Comparison of ENCODE assay signal across 18 mouse cellular contexts in genomic region chr8:94154537-94154936, GRCm38 (mm10). TPM values are rescaled to one million over a fixed set of nuclear protein-coding genes. Genes with fewer than 3 reads are reported as not detected.
DNase-seq lines count a peak whose midpoint lies in the region; ATAC-seq and TF ChIP-seq lines count a peak whose summit lies in the region.
"Had no signal": no experiment of that assay in that cellular context is flagged by ENCODE, and none has a peak within 500 bp of the region (broad histone marks: within the 10 kb centered on the region; RNA-seq: fewer than 3 reads in every experiment).

No protein-coding gene starts in this region.

- H3K4me1 ChIP-seq in hindbrain, postnatal 0 days (ENCODE audit: insufficient read depth, low read length), result peaks cover 11% of the 10 kb centered on the region

- no peaks in the 10 kb centered on the region for H3K27me3 ChIP-seq in hindbrain, postnatal 0 days (ENCODE audit: insufficient read depth, low read length)
- H3K27me3 ChIP-seq: CH12.LX had no signal

- no peaks in the 10 kb centered on the region for H3K36me3 ChIP-seq in hindbrain, postnatal 0 days (ENCODE audit: insufficient read depth, low read length)
- H3K36me3 ChIP-seq: heart, embryonic 15.5 days; limb, embryonic 15.5 days had no signal

- H3K4me3 ChIP-seq in hindbrain, postnatal 0 days (ENCODE audit: low read length), result no peak overlapping the region
- H3K4me3 ChIP-seq: heart, embryonic 15.5 days; limb, embryonic 15.5 days; megakaryocyte, embryonic 14.5 days had no signal

- peak; percentile 67 for ATAC-seq in hindbrain, postnatal 0 days
- ATAC-seq: inflammation-experienced regulatory T-cells, adult 6 months; lung, postnatal 0 days had no signal

- peak; percentile 34 for DNase-seq in cerebellum, adult 11-12 months
- no peak for DNase-seq in cerebellum, adult 11 months
- DNase-seq in layer of hippocampus, adult 11-12 months (ENCODE audit: low spot score), result peak; percentile 39
- no peak for DNase-seq in layer of hippocampus, adult 9-10 months (ENCODE audit: low spot score)
- DNase-seq in right cerebral cortex, adult 18-20 months, result peak; percentile 37
- no peak for DNase-seq in right cerebral cortex, postnatal 36 days (ENCODE audit: low spot score in 2 of 2)
- peak; percentile 58 for DNase-seq in hindbrain, postnatal 0 days (ENCODE audit: low spot score)
- DNase-seq in liver, result no peak
- DNase-seq: spleen, adult 18-20 months had no signal

- H3K9ac ChIP-seq in hindbrain, postnatal 0 days (replicated peaks; ENCODE audit: low read length), result 0 out of 2 replicates have a peak overlapping the region, but pooled peaks have one; percentile 61
- H3K9ac ChIP-seq: heart, embryonic 15.5 days; limb, embryonic 15.5 days had no signal

- H3K4me2 ChIP-seq in hindbrain, postnatal 0 days (ENCODE audit: low read depth, low read length), result peak overlapping the region; percentile 74
- H3K4me2 ChIP-seq: heart, embryonic 15.5 days; limb, embryonic 15.5 days had no signal

- no peak for TF ChIP-seq CTCF in hindbrain, postnatal 0 days (IDR thresholded peaks at IDR 0.05; ENCODE audit: low read depth)

- H3K9me3 ChIP-seq in hindbrain, postnatal 0 days (ENCODE audit: low read length), result no peaks in the 10 kb centered on the region
- H3K9me3 ChIP-seq: heart, embryonic 15.5 days; limb, embryonic 15.5 days; megakaryocyte, embryonic 14.5 days had no signal

- peak overlapping the region; percentile 83 for H3K27ac ChIP-seq in hindbrain, postnatal 0 days
- H3K27ac ChIP-seq: heart, embryonic 15.5 days; limb, embryonic 15.5 days had no signal

- WGBS in hindbrain, postnatal 0 days, result 32% methylated on average over 6 of the region's 6 CpGs

RNA-seq across cellular contexts. Expression of gene Mt3, which starts 2.1 kb away (rescaled TPM):
- total RNA-seq in hindbrain, postnatal 0 days (2014; rRNA removed), result 631 and 889 TPM in 2 replicates
- 445 and 458 TPM in 2 replicates for polyA plus RNA-seq in hindbrain, postnatal 0 days (2015; fragmentation: Nextera tagmentation; extraction: Ambion mirVana)

RNA-seq across cellular contexts. Expression of gene Mt4, which starts 17.5 kb away (rescaled TPM):
- not detected in 2 replicates for total RNA-seq in hindbrain, postnatal 0 days (2014; rRNA removed)
- not detected in 2 replicates for polyA plus RNA-seq in hindbrain, postnatal 0 days (2015; fragmentation: Nextera tagmentation; extraction: Ambion mirVana)
- total RNA-seq: CH12.LX had no signal
- polyA plus RNA-seq: embryonic facial prominence, embryonic 11.5 days; gonadal fat pad, adult 2 months; heart, embryonic 15.5 days; inflammation-experienced regulatory T-cells, adult 6 months; kidney, embryonic 16.5 days; lung, postnatal 0 days had no signal

RNA-seq across cellular contexts. Expression of gene Mt2, which starts 17.9 kb away (rescaled TPM):
- total RNA-seq in hindbrain, postnatal 0 days (2014; rRNA removed), result 109 and 110 TPM in 2 replicates
- polyA plus RNA-seq in hindbrain, postnatal 0 days (2015; fragmentation: Nextera tagmentation; extraction: Ambion mirVana), result 202 and 239 TPM in 2 replicates

RNA-seq across cellular contexts. Expression of gene Mt1, which starts 24.3 kb away (rescaled TPM):
- 648 and 1,037 TPM in 2 replicates for total RNA-seq in hindbrain, postnatal 0 days (2014; rRNA removed)
- polyA plus RNA-seq in hindbrain, postnatal 0 days (2015; fragmentation: Nextera tagmentation; extraction: Ambion mirVana), result 742 and 847 TPM in 2 replicates

RNA-seq across cellular contexts. Expression of gene Bbs2, which starts 55.8 kb away (rescaled TPM):
- total RNA-seq in hindbrain, postnatal 0 days (2014; rRNA removed), result 14.1 and 23.2 TPM in 2 replicates
- 16.5 and 17.3 TPM in 2 replicates for polyA plus RNA-seq in hindbrain, postnatal 0 days (2015; fragmentation: Nextera tagmentation; extraction: Ambion mirVana)

Comparison
In these comparisons a context has a peak if more than half of its experiments do, and no peak if none do; other contexts are left out.
1. DNase-seq: peak in cerebellum, adult 11-12 months (single experiment), layer of hippocampus, adult 11-12 months (single experiment), right cerebral cortex, adult 18-20 months (single experiment) and hindbrain, postnatal 0 days (single experiment); none in cerebellum, adult 11 months (single experiment), layer of hippocampus, adult 9-10 months (single experiment), right cerebral cortex, postnatal 36 days (0 of 2) and liver (single experiment).